Mouse (Mus musculus) heart, postnatal 0 days (tissue): ENCODE results near the gene Rab25.

Experiments used
- CTCF ChIP-seq: IDR thresholded peaks from 2 replicates; pipeline ENCODE4 v1.5.1; 2016; ENCODE audit warnings: antibody characterized with exemption, control low read depth, low read depth
- EP300 ChIP-seq: IDR thresholded peaks from 2 replicates; pipeline ENCODE4 v1.6.1; 2016; ENCODE audit warnings: antibody characterized with exemption, low read depth

DNA sequence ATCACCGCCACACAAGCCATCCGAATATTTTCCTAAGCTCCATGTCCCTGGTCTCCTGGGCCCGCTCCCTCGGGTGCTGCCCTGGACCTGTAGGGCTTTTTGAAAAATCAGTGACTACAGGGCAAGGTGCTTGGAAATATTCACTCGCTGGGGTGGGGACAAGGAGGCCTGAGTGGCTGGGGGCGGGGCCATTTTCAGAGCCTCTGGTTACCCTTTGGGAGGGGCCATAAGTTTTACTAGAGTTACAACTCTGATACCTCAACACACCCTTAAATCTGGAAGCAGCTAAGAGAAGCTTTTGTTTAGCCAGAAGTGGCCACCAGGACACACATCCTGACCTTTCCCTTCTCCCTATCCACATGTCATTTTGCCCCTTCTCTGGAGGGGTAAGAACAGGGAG is 11.0 kb downstream of the Rab25 start:
- TF ChIP-seq CTCF (no peak), EP300 (no peak)
